Mouse (Mus musculus) embryo, embryonic 11 days (tissue): ENCODE measurements around the gene Dock1.

Experiments used
- DNase-seq: peaks from one replicate; pipeline ENCODE4 v3.0.0-alpha.2; 2015

The Dock1 gene

DNA sequence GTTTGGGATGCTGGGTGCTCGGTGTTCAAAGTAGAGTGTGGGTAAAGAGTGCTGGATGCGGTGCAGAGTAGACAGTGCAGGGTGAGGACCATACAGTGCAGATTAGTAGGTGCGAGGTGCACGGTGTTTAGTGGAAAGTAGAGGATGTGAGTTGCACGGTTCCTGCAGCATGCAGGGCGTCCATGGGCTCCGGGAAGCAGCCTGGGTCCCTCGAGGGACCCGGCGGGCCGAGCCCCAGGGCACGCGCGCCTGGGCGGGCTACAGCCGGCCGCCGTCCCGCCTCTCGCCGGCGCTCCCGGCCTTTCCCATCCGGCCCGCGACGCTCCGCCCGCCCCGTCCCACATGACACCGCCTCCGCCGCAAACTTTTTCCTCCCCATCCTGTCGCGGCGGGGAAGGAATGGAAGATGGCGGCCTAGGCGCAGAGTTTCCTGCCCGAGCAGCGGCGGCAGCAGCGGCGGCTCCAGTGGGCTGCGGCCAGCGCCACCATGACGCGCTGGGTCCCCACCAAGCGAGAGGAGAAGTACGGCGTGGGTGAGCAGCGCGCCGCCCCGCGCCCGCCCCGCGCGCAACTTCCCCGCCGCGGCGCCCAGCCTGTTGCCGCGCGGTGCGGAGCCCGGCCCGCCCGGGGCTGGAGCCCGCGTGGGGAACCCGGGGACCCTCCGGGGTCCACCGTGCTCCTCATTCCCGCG lies at the start of gene Dock1:
Gene Dock1 (plus strand): TSS at position 343 of the 691 bp plus-strand sequence.
- peak; percentile 89 for DNase-seq

DNA sequence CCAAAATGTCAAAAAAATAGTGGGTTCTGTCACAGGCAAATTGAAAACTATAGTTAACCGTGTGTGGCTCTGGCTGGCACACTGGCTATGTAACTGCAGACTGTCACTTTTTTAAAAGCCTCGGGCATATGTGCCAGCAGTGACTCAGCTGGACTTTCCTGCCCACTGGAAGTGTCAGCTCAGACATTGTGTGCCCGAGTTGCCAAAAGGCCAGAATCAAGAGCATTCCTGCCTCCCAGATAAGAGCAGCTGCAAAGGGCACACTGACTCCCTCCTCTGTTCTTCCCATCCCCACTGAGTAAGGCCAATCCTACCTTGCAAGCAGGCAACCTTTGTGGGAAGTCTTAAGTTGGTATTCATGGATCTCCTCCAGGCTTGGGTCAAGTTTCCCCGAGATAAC lies 42.5 kb upstream of the Dock1 start:
- DNase-seq = no peak

DNA sequence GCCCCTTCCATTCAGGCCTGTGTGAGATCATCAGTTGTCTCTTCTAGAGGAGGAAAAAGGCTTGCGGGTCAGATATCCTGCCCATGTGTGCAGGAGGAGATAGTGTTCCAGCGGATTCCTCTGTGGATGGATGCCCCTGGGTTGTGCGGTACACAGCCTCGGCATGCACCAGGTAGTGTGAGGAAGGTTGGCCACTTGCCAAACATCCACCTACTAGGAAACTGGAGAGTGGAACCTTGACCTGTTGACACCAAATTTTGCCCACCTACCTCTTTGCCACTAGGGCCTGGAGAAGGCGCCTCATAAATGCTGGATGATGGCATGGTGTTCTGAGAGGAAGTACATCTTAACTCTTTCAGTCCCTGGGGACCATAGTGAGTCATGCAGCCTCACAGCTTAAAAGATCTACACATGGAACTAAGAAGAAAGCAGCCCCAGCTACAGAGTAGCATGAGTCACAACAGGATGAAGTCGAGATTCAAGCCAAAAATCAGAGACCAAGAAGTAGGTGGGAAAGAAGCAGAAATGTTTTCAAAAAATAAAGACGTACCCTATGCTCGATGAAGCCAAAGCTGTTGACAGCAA lies 20.1 kb upstream of the Dock1 start:
- DNase-seq = no peak

DNA sequence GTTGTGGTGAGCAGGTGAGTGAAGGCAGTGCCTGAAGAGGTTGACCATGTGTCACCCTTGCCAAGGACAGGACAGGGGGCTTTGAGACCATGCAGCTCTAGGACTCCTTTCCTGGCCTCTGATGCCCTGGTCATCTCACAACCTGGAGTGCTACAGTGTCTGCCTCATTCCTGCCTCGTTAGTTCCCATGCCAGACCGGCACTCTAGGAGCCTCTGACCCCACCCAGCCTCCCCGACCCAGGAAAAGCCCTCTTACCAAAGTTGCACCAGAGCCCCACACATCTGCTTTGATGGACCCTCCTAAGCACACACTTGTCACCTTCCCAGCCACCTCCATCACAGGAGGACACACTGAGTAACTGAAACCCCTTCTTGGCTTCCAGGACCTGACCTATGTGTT lies 19.4 kb upstream of the Dock1 start:
- no peak for DNase-seq

DNA sequence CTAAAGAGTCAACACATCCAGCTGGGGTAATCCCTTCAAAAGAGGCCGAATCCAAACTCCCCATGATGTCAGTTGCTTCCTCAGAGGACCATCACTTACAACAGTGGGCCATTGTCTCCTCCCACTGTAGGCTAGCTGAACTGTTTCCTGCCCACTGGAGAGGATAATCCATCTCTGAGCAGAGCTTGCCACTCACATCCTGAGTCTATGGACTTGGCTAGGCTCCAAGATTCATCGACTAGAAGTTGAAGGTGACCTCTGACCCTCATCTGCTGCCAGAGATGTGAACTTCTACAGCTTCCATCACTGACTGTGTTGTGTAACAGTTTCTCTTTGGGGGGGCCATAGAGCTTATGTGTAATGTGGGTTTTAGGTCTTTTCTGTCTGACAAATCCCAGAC lies 7.2 kb upstream of the Dock1 start:
- DNase-seq = peak; percentile 66

DNA sequence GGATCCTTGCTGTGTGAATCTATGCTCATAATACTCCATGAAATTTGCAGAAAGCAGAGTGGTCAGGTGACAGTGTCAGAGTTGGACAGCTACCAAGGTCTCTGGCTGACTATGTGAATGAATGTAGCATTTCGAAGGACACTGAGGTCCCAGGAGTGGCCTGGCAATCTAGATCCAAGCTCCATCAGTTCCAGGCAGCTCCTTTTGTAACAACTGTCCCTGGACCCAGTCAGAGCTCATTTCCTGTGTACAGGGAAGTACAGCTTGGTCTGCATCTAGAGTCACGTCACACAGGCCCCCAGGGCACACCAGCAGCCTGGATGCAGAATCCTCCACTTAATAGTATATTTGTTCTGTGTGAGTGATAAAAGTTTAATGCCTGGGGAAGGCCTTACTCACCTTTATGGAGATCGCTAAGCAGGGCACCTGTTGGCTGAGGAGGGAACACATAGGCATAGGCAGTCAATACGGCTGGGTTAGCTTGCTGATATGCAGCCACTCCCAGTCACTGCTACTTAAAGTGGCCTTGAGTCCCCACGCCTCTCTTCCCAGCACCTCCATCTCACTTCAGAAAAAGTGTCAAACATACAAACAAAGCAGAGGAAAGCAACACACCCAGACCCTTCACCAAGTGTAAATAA lies 4.7 kb upstream of the Dock1 start:
- DNase-seq = no peak

DNA sequence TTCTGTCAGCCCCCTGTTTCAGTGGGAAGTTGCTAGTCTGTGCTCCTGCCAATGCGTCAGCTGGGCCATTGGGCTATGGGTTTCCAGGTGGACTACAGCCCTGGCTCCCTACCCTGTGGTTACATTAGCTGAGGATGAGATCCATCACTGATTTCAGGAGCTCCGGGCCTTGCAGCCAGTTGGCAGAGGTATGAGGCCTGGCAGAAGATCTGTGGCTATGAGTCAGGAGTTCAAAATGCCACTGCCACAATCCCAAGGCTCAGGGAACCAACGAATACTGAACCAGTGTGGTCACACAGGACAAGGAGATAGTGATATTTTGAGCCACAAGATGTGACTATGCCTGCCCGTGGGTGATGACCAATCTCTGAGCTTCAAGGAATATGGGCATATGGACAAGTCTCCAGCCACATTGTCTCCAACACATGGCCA lies 3.2 kb upstream of the Dock1 start:
- DNase-seq = no peak

DNA sequence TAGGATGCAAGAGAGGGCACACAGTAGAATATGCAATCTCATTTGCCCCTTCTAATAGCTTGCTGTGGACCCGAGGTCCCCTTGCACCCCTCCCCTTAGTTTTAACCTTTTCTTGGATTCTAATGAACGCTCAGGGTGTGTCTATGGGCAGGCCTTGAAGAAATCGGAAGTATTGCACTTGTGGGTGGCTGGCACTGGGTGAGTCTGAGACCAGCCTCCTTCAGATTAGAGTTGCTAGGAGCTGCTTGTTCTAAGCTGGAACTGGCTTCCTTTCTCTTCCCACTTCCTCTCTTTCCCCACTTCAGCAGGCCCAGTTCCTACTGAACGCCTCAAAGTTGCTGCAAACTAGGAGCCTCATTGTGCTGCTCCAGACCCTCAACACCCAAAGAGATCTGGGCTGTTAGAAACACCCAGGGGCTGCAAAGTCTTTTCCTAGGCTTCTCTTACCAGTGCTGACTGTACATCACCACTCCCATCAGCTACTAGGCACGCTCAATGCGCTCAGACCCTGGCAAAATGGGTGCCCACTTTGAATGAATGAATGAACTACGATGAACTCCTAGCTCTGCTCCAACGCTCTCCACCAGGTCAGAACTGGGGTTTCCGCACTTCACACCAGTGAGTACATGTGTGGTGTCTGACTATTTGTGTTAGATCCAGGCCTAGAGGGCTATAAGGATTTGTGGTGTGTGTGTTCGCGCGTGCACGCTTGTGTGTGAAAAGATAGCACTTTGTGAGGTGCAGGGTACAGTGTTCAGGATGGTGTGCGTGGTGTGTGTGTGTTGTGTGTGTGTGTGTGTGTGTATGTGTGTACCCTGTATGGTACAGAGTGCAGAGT lies 761 bp upstream of the Dock1 start:
- peak; percentile 5 for DNase-seq

DNA sequence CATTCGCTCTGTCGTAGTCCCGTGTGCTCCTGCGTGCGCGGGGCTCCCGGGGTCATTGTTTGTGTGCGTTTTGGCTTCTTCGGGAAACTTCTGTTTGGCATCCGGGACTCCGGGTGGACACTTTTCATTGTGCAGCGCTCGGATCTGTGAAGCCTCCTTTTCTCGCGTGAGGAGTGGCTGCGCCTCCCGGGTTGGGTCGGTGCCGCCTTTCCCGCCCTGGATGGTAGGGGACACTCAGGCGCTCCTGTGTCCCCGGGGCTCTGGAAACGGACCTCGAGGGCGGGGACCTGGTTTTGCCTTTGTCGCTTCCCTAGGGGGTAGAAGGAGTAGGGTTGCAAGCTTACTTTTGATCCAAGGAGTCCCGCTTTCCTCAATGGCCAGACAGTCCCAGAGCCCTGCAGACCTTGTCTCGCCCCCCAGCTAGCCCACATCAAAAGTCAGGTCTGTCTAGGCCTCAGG lies 578 bp downstream of the Dock1 start:
- DNase-seq = peak; percentile 64

DNA sequence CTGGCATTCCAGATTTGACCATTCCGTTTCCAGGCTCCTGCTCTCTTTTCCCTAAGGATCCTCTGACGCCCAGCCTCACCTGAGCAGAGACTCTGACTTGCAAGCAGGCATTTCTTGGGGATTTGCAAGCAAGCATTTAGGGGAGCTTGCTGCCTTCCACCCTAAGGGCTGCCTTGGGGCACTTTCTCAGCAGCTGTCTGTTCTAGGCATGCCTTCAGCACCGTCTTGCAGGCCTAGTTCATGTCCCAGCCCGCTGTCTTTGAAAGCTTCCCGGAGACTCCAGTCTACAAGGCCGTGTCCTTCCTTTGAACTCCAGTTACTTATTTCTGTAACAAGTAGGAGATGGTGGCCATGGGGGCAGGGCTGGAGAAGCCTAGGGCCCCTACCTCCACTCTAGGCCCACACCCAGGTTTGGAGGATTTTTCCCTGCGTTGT lies 1.0 kb downstream of the Dock1 start:
- DNase-seq = peak; percentile 41

DNA sequence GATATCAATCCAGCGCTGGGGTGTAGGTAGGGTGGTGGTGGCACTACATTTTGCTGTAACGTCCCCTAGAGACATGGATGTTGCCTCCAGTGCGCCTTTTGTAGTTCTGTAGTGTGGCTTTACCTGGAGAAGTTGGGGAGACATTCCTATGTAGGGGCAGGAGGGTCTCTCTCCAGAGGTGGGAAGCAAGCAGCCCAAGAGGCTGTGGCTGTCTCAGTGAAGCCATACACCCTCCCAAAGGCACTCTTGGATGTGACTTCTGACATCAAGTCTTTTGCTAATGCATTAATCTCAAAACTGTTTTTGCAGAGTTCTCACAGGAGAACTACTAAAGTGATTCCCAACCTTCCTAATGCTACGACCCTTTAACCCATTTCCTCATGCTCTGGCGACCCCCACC lies 2.7 kb downstream of the Dock1 start:
- DNase-seq = no peak

DNA sequence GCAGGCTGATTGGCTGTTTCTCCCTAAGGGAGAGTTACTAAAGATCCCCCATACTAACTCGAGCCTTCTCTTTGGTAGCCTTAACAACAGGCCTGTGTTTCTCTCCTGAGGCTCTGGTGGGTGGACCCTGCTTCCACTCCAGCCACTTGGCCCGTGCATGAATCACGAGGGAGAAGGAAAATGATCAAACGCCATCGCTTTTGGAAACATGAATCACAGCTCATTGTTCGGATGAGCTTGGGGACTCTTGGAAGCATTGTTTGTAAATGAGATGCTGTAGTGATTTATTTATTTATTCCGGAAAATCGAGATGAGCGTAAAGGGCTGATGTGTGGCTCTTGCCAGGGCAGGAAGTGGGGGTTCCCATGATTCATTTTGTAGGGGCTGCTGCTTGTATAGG lies 3.5 kb downstream of the Dock1 start:
- no peak for DNase-seq

DNA sequence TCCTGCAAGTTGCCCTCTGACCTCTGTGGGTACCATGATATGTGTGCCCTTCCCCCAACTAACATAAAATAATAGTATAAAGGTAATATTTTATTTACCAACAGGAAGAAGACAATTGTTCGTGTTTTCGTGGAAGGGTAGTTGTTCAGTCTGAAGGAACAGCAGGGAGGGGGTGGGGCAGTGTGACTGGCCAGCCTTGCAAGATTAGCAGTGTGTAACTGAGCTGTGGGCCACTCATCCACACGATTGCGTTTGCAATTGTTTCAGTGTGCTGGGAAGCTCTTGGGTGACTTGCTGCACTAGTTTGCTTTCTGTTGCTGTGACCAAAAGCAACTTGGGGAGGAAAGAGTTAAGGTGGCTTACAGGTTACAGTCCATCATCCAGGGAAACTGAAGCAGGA lies 7.4 kb downstream of the Dock1 start:
- no peak for DNase-seq

DNA sequence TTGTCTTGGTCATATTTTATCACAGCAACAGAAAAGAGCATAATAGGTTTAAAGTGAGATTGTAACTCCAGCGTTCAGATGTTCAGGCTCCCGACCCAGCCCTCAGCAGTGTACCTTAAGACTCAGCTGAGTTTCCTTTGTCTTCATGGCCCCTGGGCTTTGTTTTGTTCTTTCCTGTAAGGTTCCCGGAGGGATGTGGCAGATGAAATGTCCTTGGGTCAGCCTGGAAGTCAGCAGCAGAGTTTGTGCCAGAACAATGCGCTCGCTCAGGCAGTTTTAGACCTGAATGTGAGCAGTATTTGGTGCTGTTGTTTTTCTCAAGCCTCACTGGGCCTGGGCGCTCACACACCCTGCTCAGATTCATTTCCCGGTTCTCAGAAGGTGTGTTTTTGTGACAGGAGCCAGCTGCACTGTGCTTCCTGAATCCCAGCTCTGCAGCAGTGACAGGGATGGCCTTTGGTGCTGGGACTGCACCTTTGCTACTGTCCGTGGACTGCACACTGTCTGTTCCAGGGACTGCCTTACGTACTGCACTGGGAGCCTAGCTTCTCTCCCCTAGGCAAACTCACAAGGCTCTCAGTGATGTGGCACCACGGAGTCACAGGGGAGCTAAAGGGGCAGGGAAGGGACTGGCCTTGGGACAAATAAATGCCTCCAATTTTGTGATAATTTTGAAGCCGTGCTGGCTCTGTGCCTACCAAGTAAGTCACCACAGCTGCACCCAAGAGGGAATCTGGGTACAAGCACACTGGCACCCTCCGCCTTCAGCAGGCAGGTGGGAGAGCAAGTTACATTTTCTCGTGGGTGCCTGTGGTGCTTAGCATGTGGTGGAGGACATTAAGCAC lies 9.1 kb downstream of the Dock1 start:
- DNase-seq = no peak

DNA sequence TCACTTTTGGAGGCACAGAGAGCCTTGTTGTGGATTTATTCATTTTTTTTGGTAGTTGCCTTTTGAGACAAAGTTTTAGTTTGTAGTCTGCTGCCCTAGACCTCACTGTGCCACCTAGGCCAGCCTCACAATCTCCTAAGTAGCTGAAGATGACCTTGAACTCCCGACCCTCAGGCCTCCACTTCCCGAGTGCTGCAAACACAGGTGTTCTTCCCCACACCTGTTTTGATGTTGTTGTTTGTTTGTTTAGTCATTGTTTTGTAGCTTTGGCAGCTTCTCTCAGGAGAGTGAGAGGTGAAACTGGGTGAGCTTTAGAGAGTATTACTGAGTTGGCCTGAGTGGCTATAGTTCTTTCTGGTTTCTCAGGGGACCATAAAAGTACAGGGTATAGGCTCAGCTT lies 9.7 kb downstream of the Dock1 start:
- no peak for DNase-seq

DNA sequence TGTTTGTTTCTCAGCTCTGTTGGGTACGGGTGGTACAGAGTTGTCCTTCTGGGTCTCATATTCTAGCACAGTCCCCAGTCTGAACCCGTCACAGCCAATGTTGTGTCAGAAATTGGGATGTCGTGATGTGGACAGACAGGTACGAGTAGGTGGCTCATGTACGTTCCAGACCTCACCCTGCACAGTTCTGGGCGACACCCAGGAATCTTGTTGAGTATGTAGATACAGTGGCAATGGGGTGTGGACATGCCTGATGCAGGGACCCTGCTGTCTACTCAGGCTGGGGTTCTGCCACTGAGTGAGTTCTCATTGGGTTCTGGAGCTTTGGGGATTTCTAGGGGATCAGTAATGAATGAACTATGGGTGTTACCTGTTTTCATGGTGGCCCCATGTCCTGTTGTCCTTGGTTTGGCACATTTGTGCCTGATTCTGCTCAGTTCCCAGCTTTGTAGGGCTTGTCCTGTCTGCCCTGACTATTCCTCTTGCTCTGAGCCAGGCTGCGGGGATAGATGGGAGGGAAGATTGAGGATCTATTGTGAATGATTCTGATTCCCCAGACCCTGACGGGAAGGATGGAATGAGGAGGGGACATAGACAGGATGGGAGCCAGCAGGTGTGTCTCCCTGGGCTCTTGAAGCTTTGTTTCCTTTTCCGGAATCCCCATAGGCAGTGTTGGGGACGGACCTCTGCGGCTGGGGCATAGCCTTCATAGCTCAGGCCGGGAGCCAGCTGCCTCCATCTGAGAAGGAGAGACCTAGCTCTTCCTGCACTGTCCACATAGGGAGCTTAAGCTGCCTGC lies 11.5 kb downstream of the Dock1 start:
- DNase-seq = no peak

DNA sequence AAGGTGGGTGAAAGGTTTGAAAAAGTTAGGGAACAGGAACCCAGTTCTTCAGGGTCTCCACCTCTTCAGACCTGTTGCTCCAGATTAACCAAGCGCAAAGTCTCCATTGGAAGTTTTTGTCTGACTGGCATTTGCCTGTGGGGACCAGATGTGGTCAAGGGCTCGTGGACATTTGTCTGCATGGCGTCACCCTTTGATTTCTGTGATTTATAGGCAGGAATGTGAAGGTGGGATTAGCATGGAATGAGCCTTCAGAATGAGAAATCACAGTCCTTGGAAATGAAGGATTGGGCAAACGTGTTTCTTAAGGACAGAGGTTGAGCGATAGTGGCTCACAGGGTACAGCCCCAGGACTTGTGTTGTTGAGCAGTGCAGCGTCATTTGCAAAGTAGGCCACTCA lies 17.9 kb downstream of the Dock1 start:
- DNase-seq = no peak

DNA sequence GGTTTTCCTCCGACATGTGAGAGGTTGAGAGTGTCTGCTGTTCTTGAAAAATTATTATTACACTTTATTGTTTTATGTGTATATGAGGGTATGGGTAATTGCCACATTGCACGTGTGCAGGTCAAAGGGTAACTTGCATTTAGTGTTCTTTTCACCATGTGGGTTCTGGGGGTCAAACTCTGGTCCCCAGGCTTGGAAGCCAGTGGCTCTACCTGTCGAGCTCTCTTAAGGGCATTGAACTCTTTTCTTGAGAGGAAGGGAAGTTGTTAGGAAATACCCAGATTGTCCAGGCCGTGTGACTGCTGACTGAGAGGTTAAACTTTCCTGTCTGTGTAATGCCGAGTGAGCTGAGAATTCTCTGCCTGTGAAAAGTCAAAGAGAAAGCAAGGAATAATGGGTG lies 19.7 kb downstream of the Dock1 start:
- no peak for DNase-seq

DNA sequence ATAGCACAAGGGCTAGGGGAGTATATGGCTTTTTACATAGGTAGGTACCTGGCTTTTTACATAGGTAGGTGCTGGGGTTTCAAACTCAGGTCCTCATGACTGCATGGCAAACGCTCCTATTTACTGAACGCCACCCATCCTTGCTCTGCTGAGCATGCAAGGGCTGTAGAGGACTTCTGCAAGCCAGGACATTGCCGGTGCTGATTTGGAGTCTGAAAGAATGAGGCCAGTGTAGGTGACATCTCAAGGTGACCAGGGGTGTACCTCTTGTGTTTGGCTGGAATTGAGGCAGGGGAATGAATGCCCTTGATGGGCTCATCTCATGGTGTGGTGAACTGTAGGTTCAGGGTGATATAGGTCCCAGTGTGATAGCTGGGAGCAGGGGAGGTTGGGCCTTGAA lies 20.4 kb downstream of the Dock1 start:
- DNase-seq = no peak

DNA sequence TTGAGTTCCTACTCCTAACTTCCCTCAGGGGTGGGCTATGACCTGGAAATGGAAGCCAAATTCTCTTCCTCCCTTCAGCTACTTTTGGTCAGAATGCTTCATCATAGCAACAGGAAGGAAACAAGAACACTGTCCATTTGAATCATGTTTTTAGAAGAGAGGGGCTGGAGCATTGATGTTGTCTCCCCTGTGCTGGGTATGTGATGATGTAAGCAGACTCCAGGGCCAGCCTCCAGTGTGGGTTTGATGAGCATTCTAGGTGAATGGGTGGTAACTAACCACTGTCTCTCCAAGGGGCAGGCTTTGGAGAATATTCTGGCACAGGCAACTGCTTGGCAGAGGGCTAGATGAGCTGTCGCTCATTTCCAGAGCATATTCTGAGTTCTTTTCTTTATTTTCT lies 22.9 kb downstream of the Dock1 start:
- no peak for DNase-seq

DNA sequence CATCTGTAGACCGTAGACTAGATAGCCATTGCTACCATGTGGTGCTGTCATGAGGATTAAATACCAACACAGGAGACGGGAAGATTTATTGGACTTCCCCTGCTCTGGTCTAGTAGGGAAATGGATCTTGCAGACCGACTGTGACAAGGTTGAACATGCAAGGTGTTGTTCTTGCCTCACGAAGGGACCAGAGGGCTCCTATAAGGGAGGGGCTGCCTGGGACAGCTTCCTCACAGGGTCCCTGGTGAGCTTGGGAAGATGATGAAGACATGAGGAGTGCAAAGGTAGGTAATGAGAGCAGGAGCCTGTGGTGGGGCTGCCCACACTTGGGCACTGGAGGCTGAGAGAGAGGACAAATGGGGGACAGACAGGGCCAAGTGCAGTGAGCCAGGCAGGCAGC lies 25.0 kb downstream of the Dock1 start:
- no peak for DNase-seq
